Comparison of ENCODE assay signal across 28 mouse cellular contexts in genomic region chr4:63627111-63627510, GRCm38 (mm10). TPM values are rescaled to one million over a fixed set of nuclear protein-coding genes. Genes with fewer than 3 reads are reported as not detected.
DNase-seq lines count a peak whose midpoint lies in the region; ATAC-seq lines count a peak whose summit lies in the region.
"Had no signal": no experiment of that assay in that cellular context is flagged by ENCODE, and none has a peak within 500 bp of the region (broad histone marks: within the 10 kb centered on the region; RNA-seq: fewer than 3 reads in every experiment).

No protein-coding gene starts in this region.

- DNase-seq in heart, adult 11 months: peak; percentile 5
- no peak for DNase-seq in heart, postnatal 25 days (ENCODE audit: low spot score)
- DNase-seq in left cerebral cortex, postnatal 25 days (ENCODE audit: low spot score in 2 of 2): no peak
- no peak for DNase-seq in embryo, embryonic 11 days
- DNase-seq in spleen, adult 12 weeks (ENCODE audit: low spot score): no peak
- DNase-seq: adrenal gland, postnatal 14 days; cerebellum, adult 11-12 months; cerebellum, adult 9-11 months; cerebellum, postnatal 36 days; gastrocnemius, adult 2 months; gastrocnemius, postnatal 25 days; heart, adult 18-20 months; heart, postnatal 10 days had no signal

- ATAC-seq in common myeloid progenitor, adult 5-6 weeks (replicated peaks; ENCODE audit: low read depth, poor library complexity, severe bottlenecking): peak; percentile 5; the same call in 1 of the 2 replicates
- peak; percentile 73 for ATAC-seq in inflammation-experienced regulatory T-cells, adult 6 months
- ATAC-seq: forebrain, embryonic 14.5 days; intestine, postnatal 0 days had no signal

- intact Hi-C loops in heart, postnatal 25 days (cut with DNase I): no loop called here
- intact Hi-C loops in left cerebral cortex, postnatal 25 days (cut with DNase I): no loop called here

RNA-seq across cellular contexts. Expression of gene Tex48, which starts 4.9 kb away (rescaled TPM):
- not detected for total RNA-seq in heart, postnatal 25 days (2021)
- not detected in 2 replicates for total RNA-seq in common myeloid progenitor, adult 5-6 weeks (2017)
- not detected for polyA plus RNA-seq in inflammation-experienced regulatory T-cells, adult 6 months (2017; shearing (Covaris generic))
- not detected for total RNA-seq in left cerebral cortex, postnatal 25 days (2021)
- total RNA-seq: adrenal gland, adult 18-20 months; adrenal gland, postnatal 14 days; gastrocnemius, adult 2 months; gastrocnemius, postnatal 25 days; heart, adult 18-20 months; heart, postnatal 10 days; MEL had no signal
- polyA plus RNA-seq: C2C12; embryonic facial prominence, embryonic 11.5 days; embryonic facial prominence, embryonic 15.5 days; erythroblast, embryonic 14.5 days; forebrain, embryonic 10.5 days; forebrain, embryonic 14.5 days; heart, embryonic 10.5 days; heart, embryonic 14.5 days; hindbrain, embryonic 10.5 days; hindbrain, embryonic 14.5 days; intestine, postnatal 0 days had no signal

RNA-seq across cellular contexts. Expression of gene Gm11213, which starts 22.1 kb away (rescaled TPM):
- not detected for total RNA-seq in heart, postnatal 25 days (2021)
- not detected in 2 replicates for total RNA-seq in common myeloid progenitor, adult 5-6 weeks (2017)
- not detected for polyA plus RNA-seq in inflammation-experienced regulatory T-cells, adult 6 months (2017; shearing (Covaris generic))
- not detected for total RNA-seq in left cerebral cortex, postnatal 25 days (2021)
- total RNA-seq: adrenal gland, adult 18-20 months; adrenal gland, postnatal 14 days; gastrocnemius, adult 2 months; gastrocnemius, postnatal 25 days; heart, adult 18-20 months; heart, postnatal 10 days; MEL had no signal
- polyA plus RNA-seq: C2C12; embryonic facial prominence, embryonic 11.5 days; embryonic facial prominence, embryonic 15.5 days; erythroblast, embryonic 14.5 days; forebrain, embryonic 10.5 days; forebrain, embryonic 14.5 days; heart, embryonic 10.5 days; heart, embryonic 14.5 days; hindbrain, embryonic 10.5 days; hindbrain, embryonic 14.5 days; intestine, postnatal 0 days had no signal

RNA-seq across cellular contexts. Expression of gene Gm11214, which starts 36.1 kb away (rescaled TPM):
- not detected for total RNA-seq in heart, postnatal 25 days (2021)
- not detected in 2 replicates for total RNA-seq in common myeloid progenitor, adult 5-6 weeks (2017)
- polyA plus RNA-seq in inflammation-experienced regulatory T-cells, adult 6 months (2017; shearing (Covaris generic)): not detected
- total RNA-seq in left cerebral cortex, postnatal 25 days (2021): not detected
- total RNA-seq: adrenal gland, adult 18-20 months; adrenal gland, postnatal 14 days; gastrocnemius, adult 2 months; gastrocnemius, postnatal 25 days; heart, adult 18-20 months; heart, postnatal 10 days; MEL had no signal
- polyA plus RNA-seq: C2C12; embryonic facial prominence, embryonic 11.5 days; embryonic facial prominence, embryonic 15.5 days; erythroblast, embryonic 14.5 days; forebrain, embryonic 10.5 days; forebrain, embryonic 14.5 days; heart, embryonic 10.5 days; heart, embryonic 14.5 days; hindbrain, embryonic 10.5 days; hindbrain, embryonic 14.5 days; intestine, postnatal 0 days had no signal
